Mouse (Mus musculus) spleen, adult 18-20 months (tissue): ENCODE measurements around the gene Tgfbr3.
"Not testable (repeated sequence)": the region's sequence is repeated elsewhere in the genome, so short reads cannot be mapped to it uniquely, and the experiment has no call there.

Experiments
- DNase-seq, 2 experiments: peaks; one replicate each; pipeline ENCODE4 v3.0.0; 2022; ENCODE audit warnings: mixed read lengths in 2 of 2

The Tgfbr3 gene

GRCm38 (mm10) chr5:107236975-107237374 is 52.5 kb downstream of the Tgfbr3 start:
- DNase-seq = no peak

- no peak for DNase-seq
These were observed 53.4 kb downstream of the Tgfbr3 start for GRCm38 (mm10) chr5:107236039-107236438.

GRCm38 (mm10) chr5:107233366-107234354 is 55.8 kb downstream of the Tgfbr3 start:
- DNase-seq = no peak

- no peak for DNase-seq
These were observed 59.2 kb downstream of the Tgfbr3 start for GRCm38 (mm10) chr5:107230189-107230588.

GRCm38 (mm10) chr5:107229037-107229436 is 60.4 kb downstream of the Tgfbr3 start:
- DNase-seq = no peak

- DNase-seq = no peak
These were observed 61.8 kb downstream of the Tgfbr3 start for GRCm38 (mm10) chr5:107227580-107227979.

- DNase-seq = no peak
These were observed 64.5 kb downstream of the Tgfbr3 start for GRCm38 (mm10) chr5:107224820-107225417.

GRCm38 (mm10) chr5:107224151-107224550 is 65.3 kb downstream of the Tgfbr3 start:
- no peak for DNase-seq

GRCm38 (mm10) chr5:107223483-107223882 is 65.9 kb downstream of the Tgfbr3 start:
- not testable (repeated sequence) for DNase-seq

GRCm38 (mm10) chr5:107223029-107223428 is 66.4 kb downstream of the Tgfbr3 start:
- DNase-seq = no peak

GRCm38 (mm10) chr5:107222670-107223005 is 66.8 kb downstream of the Tgfbr3 start:
- no peak for DNase-seq

GRCm38 (mm10) chr5:107221892-107222669 is 67.3 kb downstream of the Tgfbr3 start:
- no peak for DNase-seq

GRCm38 (mm10) chr5:107220936-107221335 is 68.5 kb downstream of the Tgfbr3 start:
- DNase-seq = no peak

GRCm38 (mm10) chr5:107219883-107220282 is 69.5 kb downstream of the Tgfbr3 start:
- no peak for DNase-seq

GRCm38 (mm10) chr5:107219318-107219717 is 70.1 kb downstream of the Tgfbr3 start:
- no peak for DNase-seq

GRCm38 (mm10) chr5:107218594-107218993 is 70.8 kb downstream of the Tgfbr3 start:
- no peak for DNase-seq

- DNase-seq = no peak
These were observed 72.3 kb downstream of the Tgfbr3 start for GRCm38 (mm10) chr5:107217139-107217538.

GRCm38 (mm10) chr5:107213373-107214132 is 75.9 kb downstream of the Tgfbr3 start:
- no peak for DNase-seq

- DNase-seq = no peak
These were observed 77.5 kb downstream of the Tgfbr3 start for GRCm38 (mm10) chr5:107211830-107212370.

- DNase-seq = no peak
These were observed 79.4 kb downstream of the Tgfbr3 start for GRCm38 (mm10) chr5:107210040-107210439.

- DNase-seq = no peak
These were observed 81.5 kb downstream of the Tgfbr3 start for GRCm38 (mm10) chr5:107207911-107208310.

- DNase-seq = no peak
These were observed 85.1 kb downstream of the Tgfbr3 start for GRCm38 (mm10) chr5:107204306-107204705.
